Mouse (Mus musculus) spleen, adult 18-20 months (tissue): ENCODE results near the gene Ybx2.
A peak's percentile ranks its signal among the peaks of the same experiment; 100 is the strongest.
"Not testable (repeated sequence)": the region's sequence is repeated elsewhere in the genome, so short reads cannot be mapped to it uniquely, and the experiment has no call there.

Experiments
- DNase-seq, 2 experiments: peaks; one replicate each; pipeline ENCODE4 v3.0.0; 2022; ENCODE audit warnings: mixed read lengths in 2 of 2

Gene Ybx2

DNA sequence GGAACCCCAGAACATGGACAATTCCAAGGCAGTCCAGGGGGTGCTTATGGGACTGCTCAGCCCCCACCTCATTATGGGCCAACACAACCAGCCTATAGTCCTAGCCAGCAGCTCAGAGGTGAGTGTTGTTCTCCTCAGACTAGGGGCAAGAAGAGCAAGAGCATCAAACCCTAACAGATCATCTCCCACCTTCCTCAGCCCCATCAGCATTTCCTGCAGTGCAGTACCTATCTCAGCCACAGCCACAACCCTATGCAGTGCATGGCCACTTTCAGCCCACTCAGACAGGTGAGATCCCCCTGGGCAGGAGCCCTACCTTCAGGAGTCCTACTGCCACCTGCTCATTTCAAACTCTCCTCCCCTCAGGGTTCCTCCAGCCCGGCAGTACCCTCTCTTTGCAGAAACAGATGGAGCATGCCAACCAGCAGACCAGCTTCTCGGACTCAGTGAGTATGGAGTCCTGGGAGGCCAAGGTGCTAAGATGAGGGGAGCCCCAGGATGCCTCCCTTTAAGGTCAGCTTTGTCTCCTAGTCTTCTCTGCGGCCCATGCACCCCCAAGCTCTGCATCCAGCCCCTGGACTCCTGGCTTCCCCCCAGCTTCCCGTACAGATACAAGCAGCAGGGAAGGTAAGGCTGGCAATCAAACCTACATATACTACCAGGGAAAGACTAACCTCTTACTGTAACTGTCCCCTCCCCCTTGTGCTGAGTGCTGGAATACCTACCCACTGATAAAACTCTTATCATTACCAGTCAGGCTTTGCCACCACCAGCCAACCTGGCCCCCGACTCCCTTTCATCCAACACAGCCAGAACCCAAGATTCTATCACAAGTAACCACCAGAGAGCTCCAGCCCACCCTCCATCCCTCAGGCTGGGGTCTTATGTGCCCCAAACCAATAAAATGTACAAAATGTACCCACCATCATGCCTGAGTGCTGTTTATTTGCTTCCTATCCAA, 19.6 kb upstream of the Ybx2 start:
- DNase-seq = no peak

GRCm38 (mm10) chr11:69916652-69917378, 18.8 kb upstream of the Ybx2 start:
- not testable (repeated sequence) for DNase-seq

- no peak for DNase-seq
Measured at GRCm38 (mm10) chr11:69917379-69917948, 18.1 kb upstream of the Ybx2 start.

DNA sequence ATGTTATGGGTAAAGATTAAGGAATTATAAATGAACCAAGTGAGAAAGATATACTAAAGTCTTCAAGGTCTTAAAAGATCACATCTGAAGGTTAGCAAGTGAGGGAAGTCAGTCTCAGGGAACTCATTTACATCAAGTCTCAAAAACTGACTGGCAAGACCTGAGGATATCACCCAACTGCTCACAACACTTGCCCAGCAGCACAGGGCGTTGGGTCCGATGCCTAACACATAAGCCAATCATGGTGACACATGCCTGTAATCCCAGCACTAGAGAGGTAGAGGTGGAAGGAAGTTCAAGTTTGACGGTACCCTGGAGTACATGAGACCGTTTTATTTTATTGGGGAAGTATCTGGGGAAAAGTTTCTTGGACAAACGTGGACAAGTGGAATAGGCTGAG, 17.5 kb upstream of the Ybx2 start:
- DNase-seq = no peak

GRCm38 (mm10) chr11:69919053-69919452, 16.5 kb upstream of the Ybx2 start:
- no peak for DNase-seq

DNA sequence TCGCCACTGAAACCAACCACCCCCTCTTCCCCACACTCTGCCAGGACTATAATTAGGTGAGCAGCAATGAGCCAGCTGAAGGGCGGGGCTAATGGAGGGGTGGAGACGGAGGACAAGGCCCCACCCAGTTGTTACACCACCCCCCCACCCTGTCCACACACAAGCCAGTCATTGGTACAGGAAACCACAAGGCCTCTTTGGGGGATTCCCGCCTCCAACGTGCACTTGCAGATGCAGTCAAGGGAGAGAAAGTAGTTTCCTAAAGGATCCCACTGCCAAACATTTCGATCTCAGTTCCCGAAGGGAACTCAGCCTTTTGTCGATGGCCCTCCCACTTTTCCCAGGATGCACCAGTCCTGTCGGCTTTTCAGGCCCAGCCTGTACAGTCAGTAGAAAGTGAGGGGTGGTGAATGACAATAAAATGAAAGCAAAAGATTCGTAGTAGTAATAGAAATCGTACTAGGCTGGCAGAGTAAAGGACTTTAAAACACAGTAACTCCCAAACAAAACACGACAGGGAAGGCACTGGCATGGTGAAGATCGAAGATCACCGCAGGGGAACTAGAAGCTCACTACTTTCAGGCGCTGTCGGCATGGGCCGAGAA, 15.8 kb upstream of the Ybx2 start:
- DNase-seq = peak; percentile 79 to 81

DNA sequence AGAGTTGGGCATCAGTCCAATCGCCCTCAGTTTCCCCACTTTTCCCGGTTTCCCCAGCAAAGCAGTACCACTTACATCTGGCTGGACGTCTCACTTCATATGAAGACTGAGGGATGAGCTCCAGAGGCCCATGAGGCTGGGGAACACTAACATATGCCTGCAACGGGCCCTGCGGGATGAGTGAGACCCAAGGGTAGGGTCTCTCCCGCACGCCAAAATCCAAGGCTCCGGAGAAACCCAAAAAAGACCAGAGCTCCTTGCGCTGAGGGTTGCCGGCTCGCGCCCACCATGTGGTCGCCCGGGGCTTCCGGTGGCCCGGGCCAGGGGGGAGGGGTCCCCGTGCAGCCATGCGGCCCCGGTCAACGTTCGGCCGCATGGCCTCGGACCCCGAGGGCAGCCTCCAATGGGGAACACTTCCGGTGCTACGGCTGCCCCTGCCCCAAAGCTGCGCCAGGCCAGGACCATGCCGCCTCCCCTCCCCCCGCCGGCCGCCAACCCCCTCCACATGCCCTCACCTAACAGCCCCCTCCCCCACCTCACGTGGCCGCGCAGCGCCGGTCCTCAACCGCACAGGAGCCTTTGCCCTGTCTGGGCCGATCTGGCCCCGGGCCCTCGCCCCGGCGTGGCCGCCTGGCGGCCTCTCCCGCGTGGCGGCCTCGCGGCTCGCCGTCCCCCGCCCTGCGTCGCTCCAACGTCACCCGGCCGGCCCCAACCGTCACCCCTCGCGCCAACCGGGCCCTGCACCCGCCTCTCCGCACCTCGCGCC, 15.1 kb upstream of the Ybx2 start:
- DNase-seq = no peak

- peak; percentile 100 for DNase-seq
Measured at GRCm38 (mm10) chr11:69921114-69922011, 14.2 kb upstream of the Ybx2 start, which contains the start of gene Eif5a. TSS of gene Eif5a (minus strand) at chr11:69921958.

DNA sequence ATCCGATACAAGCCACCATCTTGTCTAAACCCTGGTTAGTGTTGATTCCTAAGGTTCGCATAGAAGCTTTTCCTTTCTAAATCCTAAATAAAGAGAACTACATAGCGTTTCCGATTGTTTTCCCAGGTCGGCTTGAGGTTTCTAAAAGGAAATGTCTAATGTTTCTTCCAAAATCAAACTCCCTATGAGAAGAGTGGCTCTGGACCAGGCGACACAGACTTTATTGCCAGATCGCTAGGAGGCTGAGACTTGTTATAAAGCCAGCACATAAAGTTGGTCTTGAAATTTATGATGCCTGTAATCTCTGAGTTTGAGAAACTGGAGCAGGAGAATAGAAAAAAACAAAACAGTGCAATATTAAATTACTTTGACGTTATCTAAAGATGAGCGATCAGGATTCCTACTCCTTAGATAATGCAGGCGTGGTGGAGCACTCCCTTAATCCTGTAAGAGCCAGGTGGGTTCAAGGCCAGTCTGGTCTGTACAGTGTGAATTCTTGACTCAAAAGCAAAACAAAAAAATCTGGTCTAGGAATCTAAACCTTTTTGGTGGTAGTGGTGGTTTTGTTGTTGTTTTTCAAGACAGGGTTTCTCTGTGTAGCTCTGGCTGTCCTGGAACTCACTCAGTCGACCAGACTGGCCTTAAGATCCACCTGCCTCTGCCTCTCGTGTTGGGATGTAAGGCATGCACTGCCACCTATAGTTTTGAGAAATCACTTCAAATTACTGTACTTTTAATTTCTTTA, 13.4 kb upstream of the Ybx2 start:
- no peak for DNase-seq

DNA sequence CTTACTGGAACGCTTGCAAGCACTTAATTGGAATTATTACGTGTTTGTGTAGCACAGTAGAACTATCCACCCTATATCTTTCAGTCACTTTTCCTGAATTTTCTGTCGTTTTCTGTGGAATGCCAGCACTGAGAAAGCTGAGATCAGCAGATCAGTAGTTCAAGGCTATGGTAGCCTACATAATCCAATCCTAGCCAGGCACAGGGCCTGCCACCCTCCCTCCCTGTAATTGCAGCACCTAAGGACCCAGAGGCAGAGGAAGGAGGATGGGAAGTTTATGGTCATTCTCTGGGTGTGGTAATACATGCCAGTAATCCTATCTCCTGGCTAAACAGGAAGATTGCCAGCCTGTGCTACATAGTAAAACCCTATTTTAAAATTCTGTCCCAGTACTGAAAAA, 12.8 kb upstream of the Ybx2 start:
- no peak for DNase-seq

DNA sequence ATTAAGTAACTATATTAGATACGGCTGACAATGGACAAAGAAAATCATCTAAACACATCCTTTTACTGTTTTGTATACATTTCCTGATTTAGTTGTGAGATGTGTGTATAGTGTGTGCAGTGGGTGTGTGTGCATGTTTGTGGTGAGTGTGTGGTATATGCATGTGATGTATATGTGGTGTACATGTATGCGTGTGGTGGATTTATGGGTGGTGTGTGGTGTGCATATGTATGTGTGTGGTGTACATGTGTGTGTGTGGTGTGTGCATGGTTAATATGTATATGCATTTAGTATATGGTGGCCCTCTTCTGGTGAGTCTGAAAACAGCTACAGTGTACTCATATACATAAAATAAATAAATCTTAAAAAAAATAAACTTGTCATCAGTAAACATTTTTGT, 8.1 kb upstream of the Ybx2 start:
- no peak for DNase-seq

- DNase-seq = no peak
Measured at GRCm38 (mm10) chr11:69929712-69930111, 5.9 kb upstream of the Ybx2 start.

GRCm38 (mm10) chr11:69930176-69930575, 5.4 kb upstream of the Ybx2 start:
- not testable (repeated sequence) for DNase-seq

DNA sequence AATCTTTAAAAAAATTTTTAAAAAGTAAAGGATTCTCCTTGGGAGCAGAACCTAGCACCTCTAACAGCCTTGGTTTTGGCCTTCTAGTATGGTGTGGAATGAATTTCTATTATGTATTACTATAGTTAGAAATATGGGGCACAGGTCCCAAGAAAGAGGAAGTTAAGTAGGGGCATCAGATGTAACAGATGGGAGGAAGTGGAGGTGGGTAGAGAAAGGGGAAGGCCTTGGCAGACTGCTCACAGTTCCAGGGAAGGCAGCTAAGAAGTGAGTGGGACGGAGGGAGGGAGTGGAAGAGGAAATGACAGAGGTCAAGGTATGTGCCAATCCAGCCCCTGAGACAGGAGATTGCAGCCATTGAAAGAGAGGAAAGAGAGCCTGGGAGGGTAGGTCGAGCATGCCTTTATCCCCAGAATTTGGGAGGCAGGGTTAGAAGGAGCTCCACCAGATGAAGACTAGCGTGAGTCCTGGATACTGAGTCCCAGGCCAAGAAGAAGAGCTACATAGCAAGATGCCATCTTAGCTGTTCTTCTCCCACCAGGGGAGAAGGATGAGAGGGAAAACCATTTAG, 4.5 kb upstream of the Ybx2 start:
- peak in 1 of 2 experiments; percentile 26 for DNase-seq

DNA sequence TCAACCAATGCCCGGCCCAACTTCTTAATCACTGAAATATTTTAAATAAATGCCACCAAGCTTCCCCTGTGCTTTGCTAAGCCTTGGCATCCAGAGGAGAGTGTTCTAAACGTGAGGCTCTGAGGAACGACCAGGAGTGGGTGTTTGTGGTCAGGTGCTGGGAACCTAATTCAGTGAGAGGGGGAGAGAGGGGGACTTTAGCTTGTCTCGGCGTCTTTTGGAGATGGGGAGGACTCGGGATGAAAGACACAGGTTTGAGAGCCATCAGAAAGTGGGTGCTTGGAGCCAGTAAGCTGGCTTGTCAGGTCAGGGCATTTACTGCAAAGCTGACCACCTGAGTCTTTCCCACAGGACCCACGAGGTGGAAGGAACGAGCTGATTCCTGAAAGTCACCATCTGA, 3.8 kb upstream of the Ybx2 start:
- no peak for DNase-seq

GRCm38 (mm10) chr11:69932254-69932653, 3.3 kb upstream of the Ybx2 start:
- DNase-seq = no peak

GRCm38 (mm10) chr11:69933066-69933465, 2.5 kb upstream of the Ybx2 start:
- no peak for DNase-seq

DNA sequence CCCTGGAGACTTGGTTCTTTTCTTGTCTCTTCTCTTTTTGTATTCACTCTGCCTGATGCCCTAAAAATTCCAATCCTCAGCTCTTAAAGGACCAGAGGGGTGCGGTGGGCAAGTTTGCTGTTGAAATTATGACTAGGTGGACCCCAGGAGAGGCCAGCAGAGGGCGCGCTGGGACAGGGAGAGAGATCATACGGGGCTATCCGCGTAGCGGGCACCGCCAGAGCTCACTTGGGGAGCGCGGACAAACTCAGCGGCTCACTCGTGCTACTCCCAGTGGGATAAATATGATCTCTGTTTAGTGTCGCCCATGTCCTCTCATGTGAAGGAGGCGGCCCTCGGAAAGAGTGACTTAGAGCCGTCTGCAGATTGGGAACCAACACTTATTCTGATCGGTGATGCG, 1.4 kb upstream of the Ybx2 start:
- DNase-seq = peak; percentile 77 to 95

- DNase-seq = no peak
Measured at GRCm38 (mm10) chr11:69934681-69935080, 915 bp upstream of the Ybx2 start.

GRCm38 (mm10) chr11:69936156-69936555, 560 bp downstream of the Ybx2 start:
- DNase-seq = no peak
